Mouse (Mus musculus): ENCODE data around the gene Tns4. TPM values are rescaled to one million over a fixed set of nuclear protein-coding genes. Genes with fewer than 3 reads are reported as not detected.

Gene Tns4
- polyA plus RNA-seq, 1 experiment from 2014 or later: 1.5 TPM

GRCm38 (mm10) chr11:99041841-99042780 is 47.0 kb downstream of the Tns4 start:
- H3K4me2 ChIP-seq: peak overlapping the region; percentile 92
- 28% methylated on average over 15 of the region's 16 CpGs for WGBS
- H3K9ac ChIP-seq: peak overlapping the region; percentile 90; the same call in 1 of the 2 replicates

DNA sequence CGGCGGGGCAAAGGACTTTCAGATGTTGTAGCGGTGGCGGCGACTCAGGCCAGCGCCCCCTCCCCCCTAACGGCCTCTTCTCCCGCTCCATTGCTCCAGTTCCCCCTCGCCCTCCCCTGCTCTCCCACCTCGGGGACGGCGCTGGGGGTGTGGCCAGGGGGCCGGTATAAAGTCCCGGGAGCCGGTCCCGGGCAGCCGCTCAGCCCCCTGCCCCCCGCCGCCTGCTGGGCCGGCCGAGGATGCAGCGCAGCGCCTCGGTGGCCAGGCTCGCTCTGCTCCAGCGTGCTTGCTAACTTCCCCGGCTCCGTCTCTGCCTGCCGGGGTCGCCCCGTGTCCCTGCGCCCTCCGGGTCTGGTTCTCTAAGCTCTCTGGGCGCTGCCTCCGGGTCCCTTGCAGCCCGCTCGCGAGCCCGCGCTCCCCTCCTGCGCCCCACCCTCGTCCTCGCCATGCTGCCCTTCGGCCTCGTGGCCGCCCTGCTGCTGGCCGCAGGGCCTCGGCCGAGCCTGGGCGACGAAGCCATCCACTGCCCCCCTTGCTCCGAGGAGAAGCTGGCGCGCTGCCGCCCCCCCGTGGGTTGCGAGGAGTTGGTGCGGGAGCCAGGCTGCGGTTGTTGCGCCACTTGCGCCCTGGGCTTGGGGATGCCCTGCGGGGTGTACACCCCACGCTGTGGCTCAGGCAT is 47.9 kb downstream of the Tns4 start, which contains the start of gene Igfbp4:
Igfbp4 (plus strand) TSS at position 194 of the 679 bp plus-strand sequence.
- no peaks in the 10 kb centered on the region for H3K27me3 ChIP-seq (replicated peaks)
- H3K36me3 ChIP-seq: no peaks in the 10 kb centered on the region
- peak within 1 kb of the TSS; percentile 75 for H3K4me3 ChIP-seq (replicated peaks)
- H3K4me1 ChIP-seq: peaks cover 30% of the 10 kb centered on the region
- peak within 1 kb of the TSS; percentile 90 for H3K9ac ChIP-seq
- peak; percentile 72 for ATAC-seq (ENCODE audit: insufficient read depth, low FRiP score, low read depth)
- peak within 1 kb of the TSS; percentile 95 for H3K27ac ChIP-seq
- H3K9me3 ChIP-seq: no peaks in the 10 kb centered on the region
- H3K4me2 ChIP-seq: peak within 1 kb of the TSS; percentile 92
- under 1% methylated on average over 61 of the region's 63 CpGs for WGBS

More at GRCm38 (mm10) chr11:99041841-99042780, 47.0 kb downstream of the Tns4 start:
- ATAC-seq (ENCODE audit: insufficient read depth, low FRiP score, low read depth): no peak
- Histone ChIP-seq H3K4me1 (peaks cover 38% of the 10 kb centered on the region), H3K4me3 (replicated peaks) (peak overlapping the region; percentile 75), H3K9me3 (no peaks in the 10 kb centered on the region), H3K36me3 (no peaks in the 10 kb centered on the region), H3K27me3 (replicated peaks) (no peaks in the 10 kb centered on the region), H3K27ac (peak overlapping the region; percentile 95)

- peak overlapping the region; percentile 92 for H3K4me2 ChIP-seq
- ATAC-seq (ENCODE audit: insufficient read depth, low FRiP score, low read depth): peak; percentile 11; the same call in 1 of the 2 replicates
Observed at GRCm38 (mm10) chr11:99040346-99040974, 48.6 kb downstream of the Tns4 start.

DNA sequence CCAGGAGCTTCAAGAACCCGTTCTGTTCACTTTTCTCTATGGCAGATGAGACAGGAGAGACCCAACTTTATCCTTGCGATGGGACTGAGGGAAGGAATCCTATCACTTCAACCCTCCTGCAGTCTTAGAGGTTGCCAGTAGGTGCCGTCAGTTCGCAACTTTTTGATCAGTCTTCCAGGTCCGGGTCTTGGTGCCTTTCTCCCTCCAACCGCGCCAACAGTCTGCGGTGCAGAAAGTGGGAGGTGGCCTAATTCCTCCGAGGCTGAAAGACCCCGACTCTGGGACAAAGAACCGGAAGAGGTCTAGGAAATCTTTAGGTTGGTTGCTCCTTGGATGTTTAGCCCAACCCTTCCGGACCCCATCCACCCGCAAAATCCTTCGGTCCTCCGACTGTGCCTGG is 49.3 kb downstream of the Tns4 start:
- H3K4me3 ChIP-seq (replicated peaks): peak overlapping the region; percentile 75
- peak; percentile 25; the same call in 1 of the 2 replicates for ATAC-seq (ENCODE audit: insufficient read depth, low FRiP score, low read depth)
- peaks cover 17% of the 10 kb centered on the region; the same call in 1 of the 2 replicates for H3K4me1 ChIP-seq
- H3K27me3 ChIP-seq (replicated peaks): no peaks in the 10 kb centered on the region
- H3K9me3 ChIP-seq: no peaks in the 10 kb centered on the region
- peak overlapping the region; percentile 95 for H3K27ac ChIP-seq
- H3K9ac ChIP-seq: peak overlapping the region; percentile 17; the same call in 1 of the 2 replicates
- H3K4me2 ChIP-seq: peak overlapping the region; percentile 92
- WGBS: under 1% methylated on average over 15 of the region's 15 CpGs
- H3K36me3 ChIP-seq: no peaks in the 10 kb centered on the region

More at GRCm38 (mm10) chr11:99040346-99040974, 48.6 kb downstream of the Tns4 start:
- Histone ChIP-seq H3K4me3 (replicated peaks) (peak overlapping the region; percentile 75), H3K9me3 (no peaks in the 10 kb centered on the region), H3K27ac (peak overlapping the region; percentile 95), H3K27me3 (replicated peaks) (no peaks in the 10 kb centered on the region), H3K4me1 (peaks cover 24% of the 10 kb centered on the region; the same call in 1 of the 2 replicates), H3K9ac (peak overlapping the region; percentile 90), H3K36me3 (no peaks in the 10 kb centered on the region)
- 2% methylated on average over 17 of the region's 17 CpGs for WGBS

DNA sequence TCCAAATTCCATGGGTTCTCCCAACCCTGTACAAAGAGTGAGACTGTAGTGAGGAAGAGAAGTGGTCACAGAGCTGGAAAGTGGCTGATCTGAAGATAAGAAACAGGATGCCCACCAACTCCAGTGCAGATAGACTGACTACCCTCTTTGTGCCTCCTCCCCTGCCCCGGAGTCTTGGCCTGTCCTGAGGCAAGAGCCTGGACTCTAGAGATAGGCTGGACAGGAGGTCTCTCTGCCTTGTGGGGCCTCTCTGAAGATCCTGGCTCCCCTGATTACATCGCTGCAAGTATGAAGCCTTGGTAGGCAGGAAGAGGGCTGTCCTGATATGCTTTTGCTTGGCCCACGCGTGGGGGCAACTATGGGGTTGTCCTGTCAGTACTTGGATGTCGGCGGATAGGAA is 52.9 kb downstream of the Tns4 start:
- H3K27me3 ChIP-seq (replicated peaks): no peaks in the 10 kb centered on the region
- H3K9ac ChIP-seq: no peak overlapping the region
- H3K4me1 ChIP-seq: no peaks in the 10 kb centered on the region
- ATAC-seq (ENCODE audit: insufficient read depth, low FRiP score, low read depth): no peak
- H3K36me3 ChIP-seq: no peaks in the 10 kb centered on the region
- no peak overlapping the region for H3K4me3 ChIP-seq (replicated peaks)
- H3K9me3 ChIP-seq: no peaks in the 10 kb centered on the region
- WGBS: 72% methylated on average over 6 of the region's 6 CpGs
- H3K27ac ChIP-seq: no peak overlapping the region
- H3K4me2 ChIP-seq: no peak overlapping the region

DNA sequence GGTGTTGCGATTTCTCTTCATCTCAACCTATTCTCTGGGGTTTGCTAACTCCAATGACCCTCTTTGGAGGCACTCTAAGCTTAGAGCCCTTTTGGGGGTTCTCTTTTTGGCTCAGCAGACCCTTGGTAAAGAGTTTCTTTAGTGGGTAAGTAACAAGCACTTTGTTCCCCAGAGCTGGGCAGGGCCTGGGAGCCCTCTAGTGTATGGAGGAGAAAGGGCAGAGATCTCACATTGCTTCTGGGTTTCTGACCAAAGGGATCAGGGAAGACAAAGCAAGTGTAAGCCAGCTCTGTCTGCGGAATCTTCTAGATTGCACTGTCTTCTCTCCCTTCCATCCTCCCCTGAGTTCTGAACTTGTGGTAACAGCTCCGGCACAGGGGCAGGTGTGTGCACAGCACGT is 53.8 kb downstream of the Tns4 start:
- no peak overlapping the region for H3K4me3 ChIP-seq (replicated peaks)
- H3K9ac ChIP-seq: no peak overlapping the region
- no peaks in the 10 kb centered on the region for H3K27me3 ChIP-seq (replicated peaks)
- no peaks in the 10 kb centered on the region for H3K36me3 ChIP-seq
- H3K4me2 ChIP-seq: no peak overlapping the region
- H3K9me3 ChIP-seq: no peaks in the 10 kb centered on the region
- H3K4me1 ChIP-seq: no peaks in the 10 kb centered on the region
- no peak overlapping the region for H3K27ac ChIP-seq
- 63% methylated on average over 4 of the region's 4 CpGs for WGBS
- ATAC-seq (ENCODE audit: insufficient read depth, low FRiP score, low read depth): no peak

DNA sequence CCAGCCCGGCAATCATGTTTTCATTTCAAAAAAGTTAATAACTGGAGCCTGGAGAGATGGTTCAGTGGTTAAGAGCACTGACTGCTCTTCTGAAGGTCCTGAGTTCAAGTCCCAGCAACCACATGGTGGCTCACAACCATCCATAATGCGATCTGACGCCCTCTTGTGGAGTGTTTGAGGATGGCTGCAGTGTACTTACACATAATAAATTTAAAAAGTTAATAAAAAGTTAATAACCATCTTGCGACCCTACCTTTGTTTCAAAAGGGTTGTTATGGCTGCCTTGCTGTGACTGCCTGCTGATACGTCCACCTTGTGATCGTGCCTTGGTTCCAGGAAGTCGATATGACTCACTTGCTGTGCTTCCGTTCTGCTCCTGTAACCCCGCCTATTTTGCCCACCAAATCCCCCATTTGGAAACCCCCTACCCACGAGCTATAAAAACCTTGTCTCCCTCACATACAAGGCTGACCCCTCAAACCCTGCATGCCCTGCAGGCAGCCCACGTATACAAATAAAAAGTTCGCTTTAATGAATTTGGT is 62.1 kb downstream of the Tns4 start:
- Histone ChIP-seq H3K4me3 (replicated peaks) (no peak overlapping the region), H3K9ac (no peak overlapping the region), H3K27ac (no peak overlapping the region), H3K27me3 (replicated peaks) (no peaks in the 10 kb centered on the region), H3K36me3 (no peaks in the 10 kb centered on the region), H3K4me2 (no peak overlapping the region), H3K9me3 (no peaks in the 10 kb centered on the region), H3K4me1 (peaks cover 4% of the 10 kb centered on the region; the same call in 1 of the 2 replicates)
- 82% methylated on average over 12 of the region's 12 CpGs for WGBS
- ATAC-seq (ENCODE audit: insufficient read depth, low FRiP score, low read depth): no peak

DNA sequence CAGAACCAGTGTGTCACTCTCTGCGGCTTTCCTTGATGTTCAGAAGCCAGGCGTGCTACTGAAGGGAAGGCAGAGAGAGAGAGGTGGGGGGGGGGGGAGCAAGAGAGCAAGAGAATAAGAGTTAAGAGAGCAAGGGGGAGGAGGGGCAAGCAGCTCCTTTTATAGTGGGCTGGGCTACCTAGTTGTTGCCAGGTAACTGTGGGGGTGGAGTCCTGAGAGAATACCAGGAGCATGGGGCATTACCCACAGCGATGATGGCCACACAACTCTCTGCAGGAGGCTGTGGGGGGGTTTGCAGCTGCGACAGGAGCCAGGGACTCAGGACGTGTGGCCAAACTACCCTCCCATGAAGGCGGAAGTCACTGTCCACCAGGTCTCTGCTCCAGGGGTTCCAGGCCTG is 63.2 kb downstream of the Tns4 start:
- no peaks in the 10 kb centered on the region; the same call in 1 of the 2 replicates for H3K36me3 ChIP-seq
- no peaks in the 10 kb centered on the region for H3K9me3 ChIP-seq
- no peak overlapping the region for H3K27ac ChIP-seq
- no peak for ATAC-seq (ENCODE audit: insufficient read depth, low FRiP score, low read depth)
- no peaks in the 10 kb centered on the region for H3K27me3 ChIP-seq (replicated peaks)
- H3K4me3 ChIP-seq (replicated peaks): no peak overlapping the region
- no peak overlapping the region for H3K9ac ChIP-seq
- H3K4me1 ChIP-seq: peaks cover 4% of the 10 kb centered on the region; the same call in 1 of the 2 replicates
- WGBS: 86% methylated on average over 6 of the region's 6 CpGs
- H3K4me2 ChIP-seq: no peak overlapping the region

DNA sequence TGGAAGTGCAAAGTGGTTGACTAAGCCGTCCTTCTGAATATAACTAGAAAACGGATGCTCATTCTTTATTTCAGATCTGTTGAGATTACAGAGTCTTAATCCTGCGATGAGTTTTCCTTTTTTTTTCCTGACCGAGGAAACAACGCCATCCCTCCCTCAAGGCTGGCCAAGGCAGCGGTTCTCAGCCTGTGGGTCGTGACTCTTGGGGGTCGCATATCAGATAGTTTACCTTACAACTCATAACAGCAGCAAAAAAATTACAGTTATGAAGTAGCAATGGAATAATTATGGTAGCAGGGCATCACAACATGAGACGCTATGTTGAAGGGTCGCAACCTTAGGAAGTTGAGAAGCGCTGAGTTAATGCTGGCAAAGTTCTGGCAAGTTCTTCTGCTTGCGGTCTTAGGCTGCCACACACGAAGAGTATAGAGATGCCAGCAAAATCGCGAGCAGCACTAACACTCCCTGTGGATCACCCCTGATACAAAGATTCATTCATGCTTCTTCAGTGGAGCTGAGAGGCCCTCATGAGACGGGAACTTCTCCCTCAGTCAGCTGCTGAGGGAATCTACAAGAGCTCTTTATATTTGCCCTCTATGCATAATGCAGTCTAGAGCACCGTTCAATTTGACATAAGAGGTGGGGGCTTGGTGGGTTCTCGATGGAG is 64.5 kb downstream of the Tns4 start:
- Histone ChIP-seq H3K4me1 (peaks cover 4% of the 10 kb centered on the region; the same call in 1 of the 2 replicates), H3K9me3 (no peaks in the 10 kb centered on the region), H3K27me3 (replicated peaks) (no peaks in the 10 kb centered on the region), H3K36me3 (peaks cover 8% of the 10 kb centered on the region), H3K4me2 (peak overlapping the region; percentile 65), H3K27ac (peak overlapping the region; percentile 77), H3K4me3 (replicated peaks) (peak overlapping the region; percentile 76), H3K9ac (no peak overlapping the region)
- 0 out of 2 replicates have a peak, but pooled peaks have one; percentile 3 for ATAC-seq (ENCODE audit: insufficient read depth, low FRiP score, low read depth)
- WGBS: 36% methylated on average over 18 of the region's 18 CpGs

GRCm38 (mm10) chr11:99023500-99024467 is 65.3 kb downstream of the Tns4 start, which contains the start of gene Top2a:
Gene Top2a (minus strand): TSS chr11:99024189.
- peak within 1 kb of the TSS; percentile 56 for H3K9ac ChIP-seq

More at GRCm38 (mm10) chr11:99023500-99024467, 65.3 kb downstream of the Tns4 start, which contains the start of gene Top2a:
- ATAC-seq (ENCODE audit: insufficient read depth, low FRiP score, low read depth): peak; percentile 95
- Histone ChIP-seq H3K27ac (peak within 1 kb of the TSS; percentile 77), H3K9me3 (no peaks in the 10 kb centered on the region), H3K4me3 (replicated peaks) (peak within 1 kb of the TSS; percentile 76), H3K36me3 (peaks cover 11% of the 10 kb centered on the region), H3K27me3 (replicated peaks) (no peaks in the 10 kb centered on the region), H3K4me2 (peak within 1 kb of the TSS; percentile 65), H3K4me1 (peaks cover 4% of the 10 kb centered on the region; the same call in 1 of the 2 replicates)
- under 1% methylated on average over 54 of the region's 54 CpGs for WGBS

Data from stomach, embryonic 15.5 days (tissue).